Mouse (Mus musculus): ENCODE data around the gene Mrpl54.

Gene Mrpl54

DNA sequence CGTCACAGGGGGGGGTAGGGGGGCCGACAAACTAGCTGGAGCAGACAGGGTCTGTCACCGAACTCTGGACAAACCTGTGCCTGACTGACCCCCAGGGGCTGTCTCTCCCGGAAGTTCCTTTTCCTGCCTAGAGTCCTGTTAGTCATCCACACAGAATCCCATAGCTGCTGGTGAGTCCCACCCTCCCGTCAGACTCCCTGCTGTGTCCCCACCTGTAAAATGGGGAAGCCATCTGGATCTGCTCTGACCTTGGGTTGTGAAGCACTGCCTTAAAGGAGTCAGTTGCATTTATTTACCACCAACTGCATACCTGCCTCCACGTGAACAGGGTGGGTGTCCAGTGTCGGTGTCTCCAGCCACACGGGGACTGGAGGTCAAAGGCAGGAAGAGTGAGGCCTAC, 27.7 kb upstream of the Mrpl54 start:
- DNase-seq (ENCODE audit: low read depth, low spot score) = peak; percentile 71

DNA sequence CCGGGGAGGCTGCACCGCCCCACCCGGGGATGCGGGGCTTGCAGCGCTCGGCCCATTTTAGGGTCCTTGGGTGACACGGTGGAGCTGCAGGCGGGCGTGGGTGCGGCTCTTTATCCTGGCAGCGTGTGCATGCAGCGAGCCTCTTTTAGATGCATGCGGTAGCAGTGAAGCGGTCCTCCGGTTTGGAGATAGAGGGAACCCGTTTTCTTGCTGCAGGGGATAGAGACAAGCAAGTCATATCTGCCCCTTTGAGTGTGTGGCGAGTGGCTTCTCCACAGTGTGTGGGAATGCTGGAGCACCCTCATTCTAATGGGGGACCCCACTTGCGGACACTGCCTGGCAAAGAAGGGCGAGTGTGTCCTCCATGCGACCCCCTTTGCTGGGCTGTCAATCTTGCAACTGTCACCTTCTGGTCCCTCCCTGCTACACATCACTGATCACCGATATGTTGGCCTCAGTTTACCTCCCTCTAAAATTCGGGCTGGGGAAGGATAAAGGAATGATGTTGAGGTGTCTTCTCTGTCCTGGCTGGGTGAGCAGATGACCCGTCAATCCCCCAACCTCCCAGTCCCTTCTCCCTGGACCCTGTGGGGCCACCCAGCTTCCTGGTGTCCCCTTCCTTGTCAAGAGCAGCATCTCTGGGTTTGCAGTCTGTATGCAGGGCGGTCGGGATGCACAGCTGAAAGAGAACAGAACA, 26.7 kb upstream of the Mrpl54 start:
- DNase-seq (ENCODE audit: low read depth, low spot score) = no peak

DNA sequence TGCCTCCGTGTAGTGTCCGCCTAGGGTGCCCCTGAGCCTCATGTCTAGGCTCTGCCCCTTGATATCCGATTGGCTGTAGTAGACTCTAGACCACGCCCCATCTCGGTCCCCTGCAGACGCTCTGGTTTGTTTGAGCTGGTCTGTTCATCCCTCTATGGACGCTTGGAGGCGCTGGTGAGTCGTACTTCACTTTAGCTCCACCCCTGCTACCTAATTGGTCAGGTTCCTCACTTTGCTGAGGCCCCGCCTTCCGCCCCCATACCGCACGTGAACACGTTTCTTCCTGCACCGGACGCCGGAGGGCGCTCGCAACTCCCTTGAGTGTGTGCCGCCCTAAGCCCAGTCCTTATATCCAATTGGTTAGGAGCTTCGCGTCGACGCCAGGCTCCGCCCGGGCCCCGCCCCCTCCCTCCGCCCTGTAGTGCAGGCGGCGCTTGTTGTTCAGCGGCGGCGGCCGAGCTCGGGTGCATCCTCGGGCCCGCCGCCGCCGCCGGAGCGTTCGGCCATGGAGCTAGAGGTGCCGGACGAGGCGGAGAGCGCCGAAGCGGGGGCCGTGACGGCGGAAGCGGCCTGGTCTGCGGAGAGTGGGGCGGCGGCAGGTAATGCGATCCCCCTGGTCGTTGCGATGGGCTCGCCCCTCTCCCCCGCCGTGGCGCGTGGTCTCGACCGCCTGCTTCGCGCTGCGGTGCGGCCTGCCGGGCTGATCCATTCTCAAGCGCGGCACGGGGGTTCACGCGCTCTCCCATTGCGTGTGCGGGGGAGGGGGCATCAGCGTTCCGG, 26.0 kb upstream of the Mrpl54 start, which contains the start of gene Pip5k1c:
Gene Pip5k1c (plus strand): TSS at position 410 of the 780 bp plus-strand sequence.
- peak; percentile 100 for DNase-seq (ENCODE audit: low read depth, low spot score)

DNA sequence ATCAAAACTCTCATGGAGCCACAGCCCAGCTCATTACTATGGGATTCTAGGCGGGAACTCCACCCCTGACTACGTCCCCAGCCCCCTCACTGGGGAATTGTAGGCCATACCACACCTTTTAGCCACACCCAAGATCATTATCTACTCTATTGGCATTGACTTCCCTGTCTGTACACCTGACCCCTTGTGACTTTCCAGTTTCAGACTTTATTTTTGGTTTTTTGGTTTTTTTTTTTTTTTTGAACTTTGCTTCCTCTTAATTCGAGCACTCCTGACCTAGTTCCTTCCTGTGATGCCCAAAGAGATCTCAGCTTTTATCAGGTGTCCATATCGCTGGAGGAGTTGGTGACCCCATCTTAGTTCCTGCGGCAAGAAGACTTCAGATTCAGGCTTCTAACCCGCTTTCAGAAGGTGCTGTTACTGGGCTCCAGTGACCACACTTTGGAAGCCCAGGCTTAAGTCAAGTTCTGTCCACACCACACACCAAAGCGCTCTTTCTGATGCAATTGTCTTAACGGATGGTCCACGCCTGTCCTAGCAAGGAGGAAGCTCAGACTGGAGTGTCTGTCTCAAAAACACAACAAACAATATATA, 24.9 kb upstream of the Mrpl54 start, which contains the start of gene Tjp3:
Gene Tjp3 (minus strand): TSS at position 71 of the 594 bp plus-strand sequence.
- DNase-seq (ENCODE audit: low read depth, low spot score) = no peak

DNA sequence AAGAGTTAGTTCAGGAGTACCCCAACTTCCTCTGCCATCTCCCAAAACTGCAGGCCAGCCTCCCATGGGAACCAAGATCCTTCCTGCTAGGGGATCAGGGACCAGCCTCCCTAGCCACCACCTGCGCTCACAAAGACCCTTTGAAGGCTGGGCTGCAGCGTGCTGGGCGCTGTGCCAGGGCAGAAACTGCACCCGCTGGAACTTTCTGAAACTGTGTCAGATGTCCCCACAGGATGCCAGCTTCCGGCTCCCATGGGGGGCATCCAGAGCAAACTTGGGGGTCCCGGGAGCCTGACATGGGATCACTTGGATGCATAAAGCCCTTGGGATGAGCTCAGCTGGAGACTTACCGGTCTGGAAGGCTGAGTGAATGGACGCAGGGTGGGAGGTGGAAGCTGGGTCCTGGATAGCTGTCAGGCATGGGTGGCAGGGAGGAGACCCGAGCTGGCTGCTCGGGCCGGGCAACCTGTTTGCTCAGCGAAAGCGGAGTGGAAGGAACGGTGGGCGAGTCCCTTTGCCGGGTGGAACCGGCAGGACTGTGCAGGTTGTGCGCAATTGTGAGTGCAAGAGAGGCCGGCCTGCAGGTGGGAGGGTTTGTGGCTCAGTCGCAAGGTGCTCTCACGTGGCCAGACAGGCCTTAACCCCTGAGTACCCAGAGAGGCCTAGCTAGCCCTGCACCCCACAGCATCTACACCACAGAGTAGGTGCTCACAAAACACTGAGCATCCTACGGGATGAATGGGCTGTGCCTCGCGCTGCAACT, 24.1 kb upstream of the Mrpl54 start:
- peak; percentile 43 for DNase-seq (ENCODE audit: low read depth, low spot score)

DNA sequence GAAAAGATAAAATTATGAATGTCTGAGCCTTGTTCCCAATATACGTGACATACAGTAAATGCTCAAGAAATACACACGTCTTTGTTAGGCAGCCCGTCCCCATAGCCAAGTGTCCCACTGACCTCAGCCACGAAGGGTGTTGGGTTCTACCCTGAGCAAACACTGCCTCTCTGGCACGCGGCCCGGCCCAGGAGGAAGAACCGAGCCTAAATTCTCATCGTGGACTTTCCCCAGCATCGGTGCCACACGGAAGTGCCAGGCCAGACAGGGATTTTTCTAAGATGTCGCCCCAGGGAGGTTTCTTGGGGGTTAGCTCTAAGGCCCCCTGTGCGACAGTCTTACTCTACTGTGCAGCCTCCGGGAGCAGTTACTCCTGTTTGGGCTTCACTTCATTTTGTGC, 23.1 kb upstream of the Mrpl54 start:
- no peak for DNase-seq (ENCODE audit: low read depth, low spot score)

DNA sequence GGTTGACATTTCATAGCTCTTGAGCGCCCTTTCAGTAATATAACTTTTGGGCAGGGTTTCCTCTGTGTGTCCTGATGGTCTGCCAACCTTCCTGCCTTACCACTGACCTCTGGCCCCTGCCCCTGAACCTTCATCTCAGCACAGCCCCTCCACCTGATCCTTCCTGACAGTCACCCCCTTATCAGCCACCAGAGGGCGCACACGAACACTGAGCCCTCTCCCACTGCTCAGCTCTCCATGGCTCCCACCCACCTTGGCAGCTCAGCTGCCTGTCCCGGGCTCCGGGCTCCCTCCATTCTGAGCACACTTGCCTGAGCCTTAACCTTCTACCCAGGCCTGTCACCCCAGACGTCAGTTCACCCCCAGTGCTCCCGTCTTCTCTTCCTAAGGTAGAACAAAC, 22.5 kb upstream of the Mrpl54 start:
- peak; percentile 88 for DNase-seq (ENCODE audit: low read depth, low spot score)

DNA sequence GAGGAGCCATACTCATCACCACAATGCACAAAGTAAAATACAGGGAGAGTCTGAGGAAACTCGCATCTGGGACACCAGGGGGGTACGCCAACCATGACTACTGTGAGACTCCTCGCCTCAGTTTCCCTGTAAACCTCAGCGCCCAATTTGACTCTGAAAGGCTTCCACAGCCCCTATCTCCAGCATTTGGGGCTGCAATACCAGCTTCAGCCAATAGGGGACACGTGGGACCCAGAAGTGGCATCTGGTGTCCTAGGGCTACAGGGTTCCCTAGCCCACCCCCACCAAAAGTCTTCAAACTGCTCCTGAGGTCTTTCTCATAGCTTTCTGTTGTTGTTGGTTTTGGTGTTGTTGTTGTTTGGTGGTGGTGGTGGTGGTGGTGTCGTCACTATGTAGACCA, 21.9 kb upstream of the Mrpl54 start:
- DNase-seq (ENCODE audit: low read depth, low spot score) = peak; percentile 81

DNA sequence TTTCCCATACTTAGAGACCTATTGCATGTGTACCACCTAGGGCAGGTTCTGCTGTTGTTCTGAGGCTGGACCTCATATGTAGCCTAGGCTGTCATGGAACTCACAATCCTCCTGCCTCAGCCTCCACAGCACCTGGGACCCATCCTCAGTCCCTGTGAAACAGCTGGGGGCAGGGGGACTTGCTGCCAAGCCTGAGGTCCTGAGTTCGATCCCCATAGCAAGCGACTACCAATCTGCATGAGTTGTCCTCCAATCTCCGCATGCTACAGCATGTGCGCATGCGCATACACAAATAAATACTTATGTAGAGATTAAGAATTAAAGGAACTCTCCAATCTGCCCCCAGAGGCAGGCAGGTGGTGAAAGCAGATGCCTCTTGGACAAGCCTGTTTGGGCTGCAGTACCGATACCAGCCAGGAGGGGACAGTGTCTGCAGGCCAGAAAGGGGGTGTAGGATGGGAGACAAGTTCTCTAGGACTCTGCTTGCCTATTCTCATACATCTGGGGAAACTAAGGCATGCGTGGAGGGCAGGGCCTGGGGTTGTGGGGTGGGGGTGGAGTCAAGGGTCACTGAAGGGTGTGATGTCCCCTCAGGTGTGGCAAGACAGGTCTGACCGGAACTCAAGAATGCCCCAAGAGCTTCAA, 20.9 kb upstream of the Mrpl54 start:
- peak; percentile 88 for DNase-seq (ENCODE audit: low read depth, low spot score)

DNA sequence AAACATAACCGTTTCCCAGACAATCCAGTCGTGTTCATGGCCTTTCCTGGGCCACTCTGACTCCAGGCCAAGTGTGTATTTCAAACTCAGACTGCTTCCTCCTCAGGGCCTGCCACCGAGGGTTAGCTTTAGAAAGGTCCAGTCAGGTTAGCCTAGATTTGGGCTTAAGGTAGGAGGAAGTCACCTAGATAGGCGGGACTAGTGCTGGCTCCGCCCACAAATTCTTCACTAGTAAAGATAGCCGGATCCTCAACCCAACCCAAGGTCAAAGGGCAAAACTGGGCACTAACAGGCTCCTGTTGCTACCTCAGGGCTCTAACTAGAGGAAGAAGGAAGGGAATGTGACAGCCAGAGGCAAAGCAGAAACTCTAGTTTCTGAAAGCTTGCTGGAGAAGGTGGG, 19.9 kb upstream of the Mrpl54 start:
- DNase-seq (ENCODE audit: low read depth, low spot score) = peak; percentile 73

DNA sequence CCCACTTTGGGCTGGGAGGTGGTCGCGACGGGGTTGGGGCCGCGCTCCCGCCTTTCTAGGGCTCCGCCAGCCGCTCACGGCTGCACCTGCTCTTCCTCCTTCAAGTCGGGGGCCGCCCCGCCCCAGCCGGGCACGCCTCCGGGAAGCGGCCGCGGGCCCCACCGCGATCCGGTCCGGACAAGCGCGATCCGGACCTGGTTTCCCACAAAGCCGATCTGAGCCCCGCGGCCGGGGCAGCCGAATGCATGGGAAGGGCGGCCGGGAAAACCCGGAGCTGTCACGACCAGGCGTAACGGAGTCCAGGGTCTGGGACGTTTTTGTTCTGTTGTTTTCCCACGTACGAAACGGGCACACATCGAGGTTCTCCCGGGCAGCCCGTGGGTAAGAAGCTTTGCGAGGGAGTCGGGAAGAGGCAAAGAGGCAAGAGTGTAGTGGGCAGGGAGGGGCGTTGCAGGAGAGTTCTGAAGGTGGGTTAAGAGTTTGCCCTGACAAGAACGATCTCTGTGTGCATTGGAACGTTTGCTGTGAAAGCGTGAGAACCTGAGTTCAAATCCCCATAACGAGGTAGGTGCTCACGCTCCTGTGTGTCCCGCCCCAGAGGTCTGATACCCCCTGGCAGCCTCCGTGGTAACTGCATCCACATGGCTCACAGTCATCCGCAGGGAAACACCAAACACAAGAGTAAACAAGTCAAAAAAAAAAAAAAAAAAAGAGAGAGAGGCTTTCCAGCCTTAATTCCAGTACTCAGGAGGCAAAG, 19.1 kb upstream of the Mrpl54 start:
- DNase-seq (ENCODE audit: low read depth, low spot score) = peak; percentile 96

DNA sequence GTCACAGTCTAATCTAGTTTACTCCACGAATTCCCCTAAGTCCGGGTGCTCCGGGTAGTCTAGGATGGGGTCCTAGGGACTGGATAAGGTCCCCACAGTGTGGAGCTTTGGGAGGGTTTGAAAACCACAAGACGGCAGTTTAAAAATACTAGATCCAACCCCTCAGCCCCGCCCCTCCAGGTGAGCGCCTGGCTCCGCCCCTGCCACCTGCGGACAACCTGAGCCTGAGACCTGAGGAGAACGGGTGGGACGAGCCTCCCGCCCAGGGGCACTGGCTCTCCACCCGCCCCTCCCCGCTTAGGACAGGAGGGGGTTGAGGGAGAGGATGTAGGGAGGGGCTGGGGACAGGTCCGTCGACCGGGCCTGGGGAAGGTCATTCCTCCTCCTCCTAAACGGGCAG, 18.0 kb upstream of the Mrpl54 start:
- DNase-seq (ENCODE audit: low read depth, low spot score) = no peak

DNA sequence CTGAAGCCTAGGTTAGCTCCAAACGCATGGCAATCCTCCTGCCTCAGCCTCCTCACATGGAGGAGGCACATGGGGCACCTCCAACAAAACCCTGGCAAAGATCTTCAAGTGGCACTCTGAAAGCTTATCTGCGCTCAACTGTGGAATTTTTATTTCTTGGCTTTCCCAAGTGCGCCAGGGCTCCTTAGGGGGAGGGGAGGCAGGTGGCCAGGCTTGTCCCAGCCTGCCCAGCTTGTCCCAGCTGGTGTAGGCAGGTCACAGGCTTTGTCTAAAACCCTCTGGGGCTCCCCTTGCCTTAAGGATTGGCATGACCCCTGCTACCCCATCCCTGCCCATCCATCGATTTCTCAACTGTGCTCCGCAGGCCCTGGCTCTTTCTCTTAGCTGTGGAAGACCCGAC, 17.5 kb upstream of the Mrpl54 start:
- DNase-seq (ENCODE audit: low read depth, low spot score) = no peak

DNA sequence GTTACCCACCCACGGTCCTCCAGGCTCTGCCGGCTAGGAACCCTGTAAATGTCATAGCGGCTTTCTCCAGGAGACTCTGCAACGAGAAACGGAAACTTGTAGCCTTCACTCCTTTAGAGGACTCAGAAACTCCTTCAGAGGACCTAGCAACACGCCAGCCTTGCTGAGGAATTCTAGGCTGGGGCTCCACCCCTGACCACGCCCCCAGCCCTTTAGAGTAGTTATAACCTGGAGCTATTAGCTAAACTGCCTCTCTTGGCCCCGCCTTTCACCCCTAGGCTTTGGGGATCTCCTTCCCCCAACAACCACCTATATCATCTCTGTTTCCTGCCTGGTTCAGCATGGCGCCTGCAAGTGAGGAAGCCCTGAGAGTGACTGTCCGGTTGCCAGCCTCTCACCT, 12.8 kb upstream of the Mrpl54 start:
- DNase-seq (ENCODE audit: low read depth, low spot score) = peak; percentile 89

DNA sequence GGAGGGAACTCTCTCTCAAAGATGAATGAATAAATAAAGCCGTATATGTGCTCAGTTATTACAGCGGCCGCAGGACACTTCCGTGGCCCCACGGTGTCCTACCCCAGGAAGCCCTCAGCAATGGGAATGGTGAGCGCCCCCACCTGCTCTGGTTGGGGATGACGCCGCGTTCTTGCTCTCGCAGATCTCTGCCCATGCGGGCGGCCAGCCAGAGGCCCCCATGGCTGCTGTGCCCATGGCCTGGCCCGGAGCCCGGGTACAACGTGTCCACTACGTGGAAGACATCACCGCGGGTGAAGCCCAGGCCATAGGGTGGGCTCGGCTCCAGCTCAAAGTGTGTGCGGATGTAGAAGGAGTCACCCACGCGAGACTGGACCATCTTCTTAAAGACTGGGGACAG, 10.9 kb upstream of the Mrpl54 start:
- DNase-seq (ENCODE audit: low read depth, low spot score) = peak; percentile 52

DNA sequence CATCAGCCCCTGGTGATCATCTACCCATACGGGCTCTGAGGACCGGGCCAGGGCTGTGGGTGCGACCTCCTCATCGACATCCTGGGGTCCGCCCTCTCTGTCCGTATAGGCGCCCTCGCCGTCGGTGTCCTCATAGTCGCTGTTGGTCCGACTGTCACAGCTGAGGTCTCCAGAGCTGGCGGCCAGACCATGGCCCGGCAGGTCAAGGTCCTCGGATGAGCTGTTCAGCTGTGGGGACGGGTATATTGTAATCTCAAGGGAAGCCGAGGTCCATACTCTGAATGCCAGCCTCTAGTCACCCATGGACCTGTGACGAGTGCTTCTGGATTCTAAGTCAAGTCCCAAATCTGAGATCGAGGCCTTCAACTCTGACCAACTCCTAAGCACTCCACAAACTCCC, 7.1 kb upstream of the Mrpl54 start:
- DNase-seq (ENCODE audit: low read depth, low spot score) = no peak

DNA sequence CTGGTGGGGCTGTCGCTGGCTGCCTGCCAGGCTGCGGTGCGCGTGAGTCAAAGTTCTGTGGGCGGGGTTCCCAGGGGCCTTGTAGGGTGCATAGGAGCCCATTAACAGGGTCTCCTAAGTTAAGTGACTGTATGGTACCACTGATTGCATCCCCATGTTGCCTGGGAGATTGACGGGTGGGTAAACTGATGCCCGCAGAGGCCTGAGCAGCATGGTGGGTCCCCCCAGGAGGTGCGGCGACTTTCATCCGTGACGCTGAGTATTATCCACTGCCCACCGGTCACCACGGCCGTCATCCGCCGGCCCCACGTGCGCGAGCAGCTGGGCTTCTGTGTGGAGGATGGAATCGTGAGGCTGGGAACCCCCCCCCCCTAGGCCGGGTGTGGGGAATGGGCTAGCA, 5.6 kb upstream of the Mrpl54 start:
- no peak for DNase-seq (ENCODE audit: low read depth, low spot score)

DNA sequence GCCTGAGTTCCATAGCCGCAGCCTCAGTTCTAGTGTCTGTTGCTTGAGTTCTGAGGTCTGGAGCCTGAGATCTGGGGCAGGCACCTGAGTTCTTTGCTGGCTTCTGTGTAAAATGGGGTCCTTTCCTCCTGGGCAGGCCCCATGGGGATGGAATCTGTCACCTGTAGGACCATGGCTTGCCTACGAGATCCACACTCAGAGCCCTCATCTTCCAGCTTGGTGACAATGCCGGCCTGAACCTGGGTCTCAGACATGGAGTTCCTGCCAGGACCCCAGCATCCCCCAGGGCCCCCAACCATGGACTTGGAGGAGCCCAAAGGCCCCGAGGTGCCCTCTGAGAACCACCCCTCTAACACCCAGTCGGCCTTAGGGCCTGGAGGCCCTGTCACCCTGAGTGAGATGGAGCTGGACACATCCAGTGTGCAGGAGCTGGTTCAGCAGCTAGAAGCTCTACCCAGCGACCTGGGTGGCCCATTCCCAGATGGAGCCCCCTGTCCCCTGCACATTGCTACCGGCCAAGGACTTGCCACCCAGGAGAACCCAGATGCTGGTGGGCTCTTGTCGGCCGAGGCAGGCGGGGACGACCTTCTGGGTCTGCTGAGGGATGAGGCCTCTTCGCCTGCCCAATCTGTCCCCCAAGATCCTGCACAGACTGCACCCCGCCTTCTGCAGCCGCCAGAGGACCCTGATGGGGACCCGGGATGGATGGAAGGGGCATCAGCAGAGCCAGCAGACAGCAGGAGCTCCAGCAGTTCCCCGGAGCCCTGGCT, 2.1 kb upstream of the Mrpl54 start:
- no peak for DNase-seq (ENCODE audit: low read depth, low spot score)

DNA sequence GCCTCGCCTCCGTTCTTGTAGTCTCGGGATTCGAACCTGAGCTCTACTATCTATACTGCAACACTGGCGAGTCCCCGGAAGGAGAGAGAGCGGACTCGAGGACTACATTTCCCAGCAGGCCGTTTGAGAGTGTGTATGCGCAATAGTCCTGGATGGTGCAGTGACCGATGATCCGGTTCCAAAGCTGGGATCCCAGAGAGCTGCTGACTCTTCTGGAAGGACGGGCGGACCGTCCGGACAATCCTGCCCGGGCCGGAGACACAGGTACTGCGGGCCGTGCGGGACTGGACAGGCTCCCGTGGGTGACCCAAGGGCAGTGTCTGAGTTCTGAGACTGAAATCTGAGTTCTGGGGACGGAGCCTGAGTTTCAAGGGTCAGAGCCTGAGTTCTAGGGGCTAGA, 1.3 kb upstream of the Mrpl54 start:
- DNase-seq (ENCODE audit: low read depth, low spot score) = peak; percentile 89

DNA sequence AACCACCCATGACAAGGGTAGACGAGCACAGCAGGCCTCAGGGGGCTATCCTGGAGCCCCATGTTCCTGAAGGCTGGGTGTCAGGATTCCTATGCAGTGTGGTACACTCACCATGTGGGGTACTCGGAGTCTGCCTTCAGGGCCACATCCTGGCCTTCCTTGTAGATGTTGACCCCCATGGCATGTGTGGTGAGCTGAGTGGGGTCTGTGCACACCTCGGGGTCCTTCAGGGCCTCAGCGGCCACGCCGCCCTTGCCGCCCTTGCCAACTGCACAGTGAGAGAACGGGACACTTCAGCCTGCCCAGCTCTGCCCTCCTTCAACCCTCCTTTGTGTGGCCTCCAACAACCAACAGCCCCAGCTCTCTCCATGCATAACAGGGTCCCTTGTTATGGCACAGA, 1.2 kb downstream of the Mrpl54 start:
- no peak for DNase-seq (ENCODE audit: low read depth, low spot score)

Measured in ZHBTc4 (cell line).